Mouse (Mus musculus) colon, adult 2 months (tissue): ENCODE results near the gene Arid4b. TPM values are rescaled to one million over a fixed set of nuclear protein-coding genes. Genes with fewer than 3 reads are reported as not detected.

Experiments
- polyA plus RNA-seq: library from polyadenylated mRNA; depleted of rRNA; stranded (reverse); fragments of >200 nt; gene quantifications from 2 replicates; pipeline ENCODE4 v1.2.3, GENCODE M21; 2012; rRNA removed

Gene Arid4b
- polyA plus RNA-seq = 2.7 and 3.9 TPM in 2 replicates

DNA sequence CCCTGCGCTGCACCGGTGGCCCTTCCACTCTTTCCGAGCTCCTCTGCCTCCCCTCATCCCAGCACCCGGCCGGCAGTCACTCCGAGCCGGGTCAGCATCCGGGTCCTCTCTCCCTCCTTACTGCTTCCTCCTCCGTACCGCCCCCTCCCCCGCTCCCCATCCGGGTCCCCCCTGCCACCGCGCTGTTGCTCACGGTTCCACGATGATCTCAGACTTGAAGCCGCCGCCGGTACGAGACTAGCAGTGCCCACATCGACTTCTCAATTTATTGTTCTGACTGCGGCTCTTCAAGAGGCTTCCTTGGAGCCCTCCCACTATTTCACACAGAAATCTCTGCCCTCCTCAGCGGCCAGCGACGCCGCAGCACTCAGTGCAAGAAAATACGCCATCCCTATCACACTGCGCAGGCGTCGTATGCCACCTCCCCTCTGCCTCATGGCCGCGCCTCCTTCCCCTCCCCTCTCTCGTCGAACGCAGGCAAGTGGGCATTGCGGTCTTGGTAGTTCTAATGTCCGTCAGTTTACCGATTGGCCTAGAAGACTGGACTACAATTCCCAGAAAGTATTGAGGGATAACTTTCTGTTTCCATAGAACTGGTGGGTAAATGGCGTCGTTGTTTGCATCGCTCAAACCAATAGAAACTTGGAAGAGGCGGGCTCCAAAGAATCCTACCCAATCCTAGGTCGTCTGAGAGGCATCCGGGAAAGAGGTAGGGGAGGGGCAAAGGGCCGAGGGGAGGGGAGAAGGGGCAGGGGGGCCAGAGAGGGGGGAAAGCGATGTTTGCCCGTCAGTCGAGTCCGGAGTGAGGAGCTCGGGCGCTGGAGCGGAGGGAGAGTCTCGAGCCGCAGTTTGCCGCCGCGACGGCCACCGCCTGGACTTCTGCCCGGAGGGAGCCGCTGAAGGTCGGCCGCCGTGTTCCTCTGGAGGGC lies at the start of gene Arid4b, which contains the start of gene Ggps1:
Arid4b (plus strand) TSS at position 220 of the 929 bp plus-strand sequence.
Ggps1 (minus strand) TSS at position 476 of the 929 bp plus-strand sequence.

GRCm38 (mm10) chr13:14039292-14039965 lies 23.6 kb upstream of the Arid4b start, which contains the start of gene Tbce:
Gene Tbce, minus strand, starts transcription at chr13:14039638.

Other genes starting within 250 kb of the Arid4b start
- 86.7 and 108 TPM in 2 replicates for gene B3galnt2, start 108.8 kb upstream of the Arid4b start, polyA plus RNA-seq
- 8.3 and 9.6 TPM in 2 replicates for gene Tbce, start 23.6 kb upstream of the Arid4b start, polyA plus RNA-seq
- 3.7 and 6.1 TPM in 2 replicates for gene Ggps1, start 256 bp downstream of the Arid4b start, polyA plus RNA-seq